Mouse (Mus musculus) embryonic fibroblast, embryonic 13.5 days (primary cell): ENCODE data around the gene Smco2.

ENCODE experiments used
- CTCF ChIP-seq: IDR thresholded peaks from 2 replicates; pipeline ENCODE4 v1.5.1; 2011; ENCODE audit warnings: mild to moderate bottlenecking, control low read depth, low read length, moderate library complexity, borderline replicate concordance; ENCODE audit not compliant: insufficient read depth
- POLR2A ChIP-seq: IDR thresholded peaks from 2 replicates; pipeline ENCODE4 v1.6.1; 2011; ENCODE audit warnings: low read depth, mild to moderate bottlenecking, control low read depth, low read length, moderate library complexity

- TF ChIP-seq CTCF, result no peak
- no peak for TF ChIP-seq POLR2A
Measured at GRCm38 (mm10) chr6:146909725-146910489, 60.0 kb downstream of the Smco2 start.
